Mouse (Mus musculus) heart, adult 2 months (tissue): ENCODE results near the gene Washc2. TPM values are rescaled to one million over a fixed set of nuclear protein-coding genes. Genes with fewer than 3 reads are reported as not detected.
A peak's percentile ranks its signal among the peaks of the same experiment; 100 is the strongest.

Experiments
- DNase-seq, 2 experiments: peaks; one replicate each; pipeline ENCODE4 v3.0.0; 2021
- H3K27ac ChIP-seq: fragments of 200-600 bp; 2 replicates; pipeline ENCODE4 v1.8.1; 2022
- H3K27me3 ChIP-seq: fragments of 200-500 bp; 2 replicates; pipeline ENCODE4 v1.6.1; 2012; ENCODE audit warnings: mild to moderate bottlenecking, low read length, inconsistent platforms, mixed read lengths; ENCODE audit not compliant: control insufficient read depth, insufficient read depth
- H3K36me3 ChIP-seq: fragments of 200-500 bp; 2 replicates; pipeline ENCODE4 v1.6.1; 2012; ENCODE audit warnings: low read length, inconsistent platforms; ENCODE audit not compliant: control insufficient read depth, insufficient read depth
- H3K4me1 ChIP-seq: fragments of 200-500 bp; 2 replicates; pipeline ENCODE4 v1.6.1; 2011; ENCODE audit warnings: low read length; ENCODE audit not compliant: control insufficient read depth, insufficient read depth
- H3K4me3 ChIP-seq: fragments of 200-600 bp; 2 replicates; pipeline ENCODE4 v1.8.1; 2022
- H3K79me2 ChIP-seq: fragments of 200-500 bp; replicated peaks from 2 replicates; pipeline ENCODE4 v1.6.1; 2012; ENCODE audit warnings: mild to moderate bottlenecking, inconsistent platforms, low read length, moderate library complexity, mixed read lengths; ENCODE audit not compliant: control insufficient read depth, insufficient read depth
- H3K9ac ChIP-seq: fragments of 200-500 bp; 2 replicates; pipeline ENCODE4 v1.6.1; 2012; ENCODE audit warnings: low read depth, mild to moderate bottlenecking, control low read depth, inconsistent platforms, low read length, mixed read lengths
- CTCF ChIP-seq: fragments of 200-600 bp; IDR thresholded peaks from 2 replicates; pipeline ENCODE4 v1.8.1; 2022; ENCODE audit warnings: antibody characterized with exemption, mild to moderate bottlenecking, moderate library complexity
- EP300 ChIP-seq: fragments of 200-500 bp; IDR thresholded peaks from 2 replicates; pipeline ENCODE4 v1.6.1; 2011; ENCODE audit warnings: low read depth, low read length, control low read depth; ENCODE audit not compliant: insufficient read depth
- POLR2A ChIP-seq: fragments of 200-500 bp; IDR thresholded peaks from 2 replicates; pipeline ENCODE4 v1.6.1; 2011; ENCODE audit warnings: mild to moderate bottlenecking, low read depth, low read length, control low read depth; ENCODE audit not compliant: insufficient read depth
- WGBS: fragments of 180-500 bp; shearing (Covaris S2); methylation state at CpG from one replicate; pipeline ENCODE4 v1.1.7; 2018; 5-methylcytosine and 5-hydroxymethylcytosine counted together
- intact Hi-C: fragments of 180-260 bp; cut with DNase I; formaldehyde crosslinking; loops from one replicate; pipeline ENCODE4 v1.15.1; 2025
- polyA plus RNA-seq: library from polyadenylated mRNA; depleted of rRNA; stranded (reverse); fragments of >200 nt; gene quantifications from 2 replicates; pipeline ENCODE4 v1.2.3, GENCODE M21; 2012; rRNA removed
- total RNA-seq, 2 experiments: library from RNA; stranded (reverse); gene quantifications; 2 replicates each; pipeline ENCODE4 v1.2.3; 2021

The Washc2 gene
- total and polyA plus RNA-seq, 3 experiments, result 17.7 to 24.5 (median 18.1) TPM

- Histone ChIP-seq H3K4me3 (no peak overlapping the region), H3K9ac (no peak overlapping the region), H3K27me3 (no peaks in the 10 kb centered on the region), H3K4me1 (no peaks in the 10 kb centered on the region), H3K36me3 (no peaks in the 10 kb centered on the region), H3K79me2 (no peaks in the 10 kb centered on the region), H3K27ac (no peak overlapping the region)
- no peak for DNase-seq
- intact Hi-C loops, result no loop called here
- TF ChIP-seq EP300 (no peak), POLR2A (no peak), CTCF (no peak)
- WGBS, result 95% methylated on average over 13 of the region's 13 CpGs
Observed at GRCm38 (mm10) chr6:116281014-116281413, 73.2 kb downstream of the Washc2 start.

DNA sequence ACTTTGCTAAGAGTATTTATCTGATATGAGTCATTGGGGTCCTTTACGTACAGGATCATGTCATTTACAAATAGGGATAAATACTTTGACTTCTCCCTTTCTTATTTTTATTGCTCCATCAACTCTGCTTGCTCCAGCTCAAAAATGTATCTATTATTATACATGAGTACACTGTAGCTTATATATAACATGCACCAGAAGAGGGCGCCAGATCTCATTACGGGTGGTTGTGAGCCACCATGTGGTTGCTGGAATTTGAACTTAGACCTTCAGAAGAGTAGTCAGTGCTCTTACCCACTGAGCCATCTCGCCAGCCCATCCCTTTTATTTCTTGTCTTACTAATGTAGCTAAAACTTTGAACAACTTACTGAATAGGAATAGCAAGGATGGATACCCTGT lies 74.7 kb downstream of the Washc2 start:
- Histone ChIP-seq H3K4me3 (no peak overlapping the region), H3K36me3 (no peaks in the 10 kb centered on the region), H3K27ac (no peak overlapping the region), H3K4me1 (no peaks in the 10 kb centered on the region; the same call in 1 of the 2 replicates), H3K9ac (no peak overlapping the region), H3K79me2 (no peaks in the 10 kb centered on the region), H3K27me3 (no peaks in the 10 kb centered on the region)
- no peak for TF ChIP-seq POLR2A
- peak; percentile 46 for TF ChIP-seq CTCF
- DNase-seq, result no peak
- intact Hi-C loops, result no loop called here
- WGBS, result 59% methylated on average over 4 of the region's 4 CpGs

GRCm38 (mm10) chr6:116283280-116283679 lies 75.4 kb downstream of the Washc2 start:
- H3K4me3 ChIP-seq, result no peak overlapping the region
- no peak for DNase-seq
- 95% methylated on average over 3 of the region's 3 CpGs for WGBS
- no peak overlapping the region for H3K27ac ChIP-seq
- TF ChIP-seq POLR2A (no peak), EP300 (no peak), CTCF (no peak)
- H3K4me1 ChIP-seq, result no peaks in the 10 kb centered on the region; the same call in 1 of the 2 replicates
- H3K27me3 ChIP-seq, result no peaks in the 10 kb centered on the region
- intact Hi-C loops, result no loop called here
- no peak overlapping the region for H3K9ac ChIP-seq
- no peaks in the 10 kb centered on the region for H3K36me3 ChIP-seq
- H3K79me2 ChIP-seq, result no peaks in the 10 kb centered on the region

GRCm38 (mm10) chr6:116286321-116286720 lies 78.5 kb downstream of the Washc2 start:
- WGBS, result 96% methylated on average over 4 of the region's 4 CpGs
- no peak for TF ChIP-seq EP300

DNA sequence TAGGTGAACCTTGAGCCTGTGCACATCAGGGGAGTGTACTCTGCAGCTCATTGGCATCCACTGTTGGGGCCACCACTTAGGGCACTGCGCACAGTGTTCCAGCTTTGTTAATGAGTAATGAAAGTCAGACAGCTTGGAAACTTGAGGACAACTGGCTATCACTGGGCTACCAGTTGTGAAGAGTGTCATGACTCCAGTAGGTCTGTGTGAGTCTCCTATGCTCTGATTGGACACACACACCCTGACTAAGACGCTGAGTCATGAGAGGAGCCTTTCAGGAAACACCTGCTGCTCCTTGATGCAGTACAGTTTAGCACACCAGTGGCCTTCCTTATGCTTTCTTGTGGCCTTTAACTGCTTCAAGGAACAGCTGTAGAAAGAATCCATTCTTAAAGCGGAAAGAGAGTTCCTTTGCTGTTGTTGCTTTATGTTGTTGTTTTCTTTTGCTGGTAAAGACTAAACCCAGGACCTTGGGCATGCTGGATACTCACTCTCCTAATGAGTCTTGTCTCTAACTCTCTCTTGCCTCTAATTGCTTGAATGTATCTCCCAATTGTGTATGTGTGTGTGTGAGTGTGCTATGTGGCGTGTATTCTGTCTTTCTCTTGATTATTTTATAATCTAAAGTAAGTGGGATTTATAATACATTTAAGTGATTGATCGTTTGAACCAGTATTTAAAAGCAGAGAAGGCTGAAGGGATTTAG lies 79.2 kb downstream of the Washc2 start:
- Histone ChIP-seq H3K36me3 (no peaks in the 10 kb centered on the region), H3K4me3 (no peak overlapping the region), H3K27me3 (no peaks in the 10 kb centered on the region), H3K4me1 (no peaks in the 10 kb centered on the region; the same call in 1 of the 2 replicates), H3K27ac (no peak overlapping the region), H3K9ac (no peak overlapping the region), H3K79me2 (no peaks in the 10 kb centered on the region)
- TF ChIP-seq POLR2A, result no peak
- no peak for TF ChIP-seq EP300
- TF ChIP-seq CTCF, result no peak
- intact Hi-C loops, result no loop called here
- 65% methylated on average over 5 of the region's 5 CpGs for WGBS
- DNase-seq, result no peak

More at GRCm38 (mm10) chr6:116286321-116286720, 78.5 kb downstream of the Washc2 start:
- H3K4me3 ChIP-seq, result no peak overlapping the region
- no peak overlapping the region for H3K9ac ChIP-seq
- no peaks in the 10 kb centered on the region for H3K36me3 ChIP-seq
- no peaks in the 10 kb centered on the region for H3K27me3 ChIP-seq
- no peak for DNase-seq
- no peak overlapping the region for H3K27ac ChIP-seq
- intact Hi-C loops, result no loop called here
- no peaks in the 10 kb centered on the region for H3K79me2 ChIP-seq
- H3K4me1 ChIP-seq, result no peaks in the 10 kb centered on the region; the same call in 1 of the 2 replicates

DNA sequence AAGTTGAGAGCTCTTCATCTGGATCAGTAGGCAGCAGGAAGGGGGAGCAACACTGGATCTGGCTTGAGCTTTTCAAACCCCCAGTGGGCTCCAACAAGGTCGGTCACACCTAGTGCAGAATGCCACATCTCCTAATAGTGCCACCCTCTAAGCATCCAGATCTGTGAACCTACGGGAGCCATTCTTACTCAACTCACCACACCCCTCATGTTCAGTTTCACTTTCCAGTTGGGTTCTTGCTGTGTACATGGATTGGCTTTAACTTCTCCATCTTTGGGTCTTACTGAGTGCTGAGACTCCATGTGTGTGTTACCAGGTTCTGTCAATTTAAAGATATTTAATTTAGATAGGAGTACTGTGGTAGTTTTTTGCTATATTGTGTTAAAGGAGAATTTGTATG lies 103.6 kb downstream of the Washc2 start:
- H3K36me3 ChIP-seq, result no peaks in the 10 kb centered on the region
- TF ChIP-seq CTCF (no peak), EP300 (no peak), POLR2A (no peak)
- no peaks in the 10 kb centered on the region for H3K4me1 ChIP-seq
- no peaks in the 10 kb centered on the region for H3K27me3 ChIP-seq
- H3K79me2 ChIP-seq, result no peaks in the 10 kb centered on the region
- intact Hi-C loops, result no loop called here
- H3K9ac ChIP-seq, result no peak overlapping the region
- H3K4me3 ChIP-seq, result no peak overlapping the region
- WGBS, result 81% methylated on average over 2 of the region's 2 CpGs
- H3K27ac ChIP-seq, result no peak overlapping the region
- no peak for DNase-seq

Other genes starting within 250 kb of the Washc2 start
- gene Plxnd1, start 213.0 kb upstream of the Washc2 start, total RNA-seq, result 10 to 100 TPM; 58.8 to 90.6 TPM
- gene Plxnd1, start 213.0 kb upstream of the Washc2 start, polyA plus RNA-seq, result 79.9 and 102 TPM in 2 replicates
- 10 to 100 TPM; 32.1 to 33.8 TPM for gene Tmcc1, start 14.6 kb upstream of the Washc2 start, total RNA-seq
- 16.7 and 28.9 TPM in 2 replicates for gene Tmcc1, start 14.6 kb upstream of the Washc2 start, polyA plus RNA-seq
- gene Zfand4, start 56.2 kb downstream of the Washc2 start, total RNA-seq, result 1 to 10 TPM; 3.2 to 4.0 TPM
- 1.8 and 2.9 TPM in 2 replicates for gene Zfand4, start 56.2 kb downstream of the Washc2 start, polyA plus RNA-seq
- 10 to 100 TPM; 38.4 to 43.9 TPM for gene March8, start 130.0 kb downstream of the Washc2 start, total RNA-seq
- gene March8, start 130.0 kb downstream of the Washc2 start, polyA plus RNA-seq, result 27.8 and 46.2 TPM in 2 replicates